Mouse (Mus musculus): ENCODE measurements around the gene Camta2. TPM values are rescaled to one million over a fixed set of nuclear protein-coding genes. Genes with fewer than 3 reads are reported as not detected.

The Camta2 gene
- total and polyA plus RNA-seq, 3 experiments: 1.0 to 17.0 (median 4.9) TPM

- in situ Hi-C loops (cut with MboI; ENCODE audit: low pct_ligation_motif_present, low pct_unique_long_range_greater_than_20kb, low sequenced_read_pairs) (no loop called here), dilution Hi-C loops (cut with MboI; ENCODE audit: extremely low pct_ligation_motif_present, extremely low pct_unique_long_range_greater_than_20kb, low sequenced_read_pairs) (no loop called here)
- Histone ChIP-seq H3K4me3 (replicated peaks in 1 of 3; ENCODE audit: low read depth in 2 of 3, low read length in 2 of 3, poor library complexity in 1 of 3) (peak overlapping the region; percentile 74 to 99 (median 78)), H3K36me3 (replicated peaks in 1 of 2; ENCODE audit: control insufficient read depth in 1 of 2, insufficient read depth in 1 of 2, low read length in 1 of 2) (peaks cover 38 to 51% of the 10 kb centered on the region in 2 experiments), H3K4me1 (ENCODE audit: control insufficient read depth in 1 of 2, insufficient read depth in 2 of 2) (peaks cover 24 to 64% of the 10 kb centered on the region in 2 experiments), H3K79me2 (replicated peaks; ENCODE audit: control insufficient read depth, extremely low read depth, insufficient read depth, poor library complexity, severe bottlenecking) (peaks cover 58% of the 10 kb centered on the region), H3K27me3 (replicated peaks) (no peaks in the 10 kb centered on the region), H3K4me2 (ENCODE audit: insufficient read depth, low read depth, poor library complexity, severe bottlenecking) (peak overlapping the region; percentile 87), H3K9me3 (replicated peaks; ENCODE audit: low read length) (no peaks in the 10 kb centered on the region), H3K9ac (ENCODE audit: insufficient read depth, low read depth) (peak overlapping the region; percentile 99), H3K27ac (ENCODE audit: insufficient read depth, low read depth) (peak overlapping the region; percentile 96)
- DNase-seq (ENCODE audit: extremely low read depth): peak; percentile 75
- TF ChIP-seq TCF12 (IDR thresholded peaks at IDR 0.05; ENCODE audit: low read depth, low read length) (peak; percentile 64; the same call in 1 of the 2 replicates), POLR2A (IDR thresholded peaks at IDR 0.05; ENCODE audit: low read depth, low read length) (peak; percentile 65), MAZ (IDR thresholded peaks at IDR 0.05; ENCODE audit: low read depth, low read length) (peak; percentile 95), MAFK (IDR thresholded peaks at IDR 0.05; ENCODE audit: insufficient replicate concordance, low read length) (no peak), BHLHE40 (IDR thresholded peaks at IDR 0.05; ENCODE audit: low read depth, low read length) (peak; percentile 43), MEF2A (IDR thresholded peaks at IDR 0.05; ENCODE audit: borderline replicate concordance, low read depth, low read length) (peak; percentile 35; the same call in 1 of the 2 replicates), USF2 (conservative IDR thresholded peaks at IDR 0.05; ENCODE audit: low read depth, low read length) (no peak), SIN3A (IDR thresholded peaks at IDR 0.05; ENCODE audit: low read length) (peak; percentile 85), HCFC1 (IDR thresholded peaks at IDR 0.05; ENCODE audit: low read depth, low read length) (peak; percentile 78), EP300 (IDR thresholded peaks at IDR 0.05; ENCODE audit: low read length) (peak; percentile 35; the same call in 1 of the 2 replicates), CTCF (conservative IDR thresholded peaks at IDR 0.05 in 1 of 2, IDR thresholded peaks at IDR 0.05 in 1 of 2; ENCODE audit: low read depth in 2 of 2, low read length in 2 of 2) (no peak), ZKSCAN1 (IDR thresholded peaks at IDR 0.05; ENCODE audit: borderline replicate concordance, low read depth, low read length) (no peak), ZC3H11A (IDR thresholded peaks at IDR 0.05; ENCODE audit: low read depth, low read length) (no peak), MYC (IDR thresholded peaks at IDR 0.05; ENCODE audit: low read depth, low read length) (0 out of 2 replicates have a peak, but pooled peaks have one; percentile 53), SMC3 (IDR thresholded peaks at IDR 0.05; ENCODE audit: low read depth, low read length) (no peak), ZNF384 (IDR thresholded peaks at IDR 0.05; ENCODE audit: low read depth, low read length) (0 out of 2 replicates have a peak, but pooled peaks have one; percentile 41), RCOR1 (conservative IDR thresholded peaks at IDR 0.05; ENCODE audit: low read depth, low read length) (peak; percentile 78), CHD2 (IDR thresholded peaks at IDR 0.05; ENCODE audit: low read length) (peak; percentile 88), USF1 (IDR thresholded peaks at IDR 0.05; ENCODE audit: low read depth, low read length) (no peak), ETS1 (conservative IDR thresholded peaks at IDR 0.05; ENCODE audit: low read depth, low read length) (peak; percentile 48; the same call in 1 of the 2 replicates), NELFE (IDR thresholded peaks at IDR 0.05; ENCODE audit: low read depth, low read length) (peak; percentile 43; the same call in 1 of the 2 replicates), TBP (conservative IDR thresholded peaks at IDR 0.05; ENCODE audit: low read depth, low read length) (no peak), UBTF (IDR thresholded peaks at IDR 0.05; ENCODE audit: low read depth, low read length) (no peak), POLR2AphosphoS2 (IDR thresholded peaks at IDR 0.05; ENCODE audit: low read depth, low read length) (peak; percentile 60; the same call in 1 of the 2 replicates), CHD1 (IDR thresholded peaks at IDR 0.05; ENCODE audit: low read depth, low read length) (peak; percentile 76; the same call in 1 of the 2 replicates), RAD21 (IDR thresholded peaks at IDR 0.05; ENCODE audit: low read depth, low read length) (no peak), JUN (IDR thresholded peaks at IDR 0.05; ENCODE audit: insufficient read depth, low read depth, low read length) (no peak), KAT2A (IDR thresholded peaks at IDR 0.05; ENCODE audit: insufficient replicate concordance, low read length) (peak; percentile 72; the same call in 1 of the 2 replicates), MXI1 (IDR thresholded peaks at IDR 0.05; ENCODE audit: low read depth, low read length) (peak; percentile 92; the same call in 1 of the 2 replicates), ZMIZ1 (IDR thresholded peaks at IDR 0.05; ENCODE audit: low read depth, low read length) (no peak; the same call in 1 of the 2 replicates), PAX5 (IDR thresholded peaks at IDR 0.05; ENCODE audit: low read length) (no peak), MAX (IDR thresholded peaks at IDR 0.05; ENCODE audit: low read length) (peak; percentile 58), NRF1 (IDR thresholded peaks at IDR 0.05; ENCODE audit: low read depth, low read length) (0 out of 2 replicates have a peak, but pooled peaks have one; percentile 31), E2F4 (IDR thresholded peaks at IDR 0.05; ENCODE audit: insufficient replicate concordance, low read depth, low read length) (peak; percentile 69; the same call in 1 of the 2 replicates), JUND (conservative IDR thresholded peaks at IDR 0.05; ENCODE audit: low read depth, low read length) (no peak), GABPA (IDR thresholded peaks at IDR 0.05; ENCODE audit: insufficient replicate concordance, low read depth, low read length) (no peak), IRF4 (IDR thresholded peaks at IDR 0.05; ENCODE audit: low read depth, low read length) (peak; percentile 65; the same call in 1 of the 2 replicates)
Observed at GRCm38 (mm10) chr11:70653345-70654197, 34.3 kb downstream of the Camta2 start.

Measured in CH12.LX (cell line).